Mouse (Mus musculus) small intestine, adult 2 months (tissue): ENCODE data around the gene Nt5e.

Source experiments
- CTCF ChIP-seq: fragments of 200-500 bp; IDR thresholded peaks from 2 replicates; pipeline ENCODE4 v1.5.1; 2012; ENCODE audit warnings: low read depth, mild to moderate bottlenecking, control low read depth, inconsistent platforms, low read length, moderate library complexity, mixed read lengths; ENCODE audit not compliant: insufficient replicate concordance, insufficient read length; ENCODE audit errors: extremely low read depth
- POLR2A ChIP-seq: fragments of 200-500 bp; IDR thresholded peaks from 2 replicates; pipeline ENCODE4 v1.6.1; 2012; ENCODE audit warnings: low read depth, mild to moderate bottlenecking, control low read depth, inconsistent platforms, low read length, moderate library complexity

- no peak for TF ChIP-seq CTCF
- no peak for TF ChIP-seq POLR2A
Measured at GRCm38 (mm10) chr9:88329166-88329748, 2.3 kb downstream of the Nt5e start.
